Mouse (Mus musculus): ENCODE measurements around the gene Ttc28.

The Ttc28 gene

DNA sequence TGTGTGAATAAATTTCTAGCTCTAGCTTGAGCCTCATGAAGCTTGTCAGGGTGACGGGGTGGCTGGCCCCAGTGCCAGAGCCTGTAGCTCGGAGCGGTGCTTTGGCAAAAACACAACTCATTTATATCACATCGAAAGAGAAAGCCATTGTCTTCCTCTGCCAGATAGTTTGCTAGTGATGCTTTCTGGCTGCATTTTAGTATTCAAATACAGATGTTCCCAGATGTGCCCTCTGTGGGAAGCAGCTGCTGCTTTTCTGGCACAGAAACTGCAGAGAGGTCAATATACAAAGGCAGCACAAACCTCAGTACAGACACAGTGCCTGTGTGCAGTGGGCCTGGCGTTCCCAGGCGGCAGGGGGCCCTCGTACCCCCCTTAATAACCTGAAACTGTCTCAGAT lies 300.0 kb downstream of the Ttc28 start:
- DNase-seq, result no peak

DNA sequence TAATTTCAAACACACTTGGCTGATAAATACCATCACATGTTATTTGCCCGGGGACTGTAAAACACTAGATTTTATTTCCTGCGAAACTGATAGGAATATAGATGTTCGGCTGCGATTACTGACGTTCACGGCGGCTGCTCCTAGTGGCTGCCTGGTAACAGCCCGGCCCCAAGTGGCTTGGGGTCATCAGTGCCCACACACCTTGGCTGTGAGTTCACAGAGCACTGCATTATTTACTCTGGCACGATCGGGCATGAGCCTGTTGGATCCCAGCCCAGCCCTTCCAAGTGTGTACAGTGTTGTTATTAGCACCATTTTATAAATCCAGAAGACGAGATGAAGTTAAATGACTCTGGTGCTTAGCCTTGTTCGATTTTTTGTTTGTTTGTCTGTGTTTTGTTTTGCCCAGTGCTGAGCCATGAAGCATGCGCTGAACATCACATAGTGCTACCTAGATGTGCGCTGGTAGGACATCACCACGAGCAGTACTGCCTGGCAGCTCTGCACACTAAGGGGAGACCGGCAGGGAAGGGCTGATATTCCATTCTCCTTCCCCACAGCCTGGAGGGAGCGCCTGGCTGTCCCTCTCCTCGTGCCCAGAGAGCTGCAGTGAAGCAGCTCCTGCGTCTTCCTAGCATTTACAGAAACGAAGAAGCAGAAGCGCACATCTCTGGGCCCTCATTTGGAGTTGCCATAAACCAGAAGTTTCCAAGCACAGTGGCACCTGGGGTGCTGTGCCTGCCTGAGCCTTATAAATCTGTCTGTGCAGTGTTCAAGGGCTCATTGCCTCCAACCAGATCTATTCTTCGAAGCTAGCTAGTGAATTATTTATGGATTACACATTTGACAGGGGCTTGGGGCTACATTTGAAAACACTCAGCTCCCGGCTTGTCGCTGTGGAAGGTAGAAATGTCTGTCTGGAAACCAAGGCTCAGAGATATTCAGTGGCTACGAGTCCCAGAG lies 300.8 kb downstream of the Ttc28 start:
- DNase-seq, result no peak

DNA sequence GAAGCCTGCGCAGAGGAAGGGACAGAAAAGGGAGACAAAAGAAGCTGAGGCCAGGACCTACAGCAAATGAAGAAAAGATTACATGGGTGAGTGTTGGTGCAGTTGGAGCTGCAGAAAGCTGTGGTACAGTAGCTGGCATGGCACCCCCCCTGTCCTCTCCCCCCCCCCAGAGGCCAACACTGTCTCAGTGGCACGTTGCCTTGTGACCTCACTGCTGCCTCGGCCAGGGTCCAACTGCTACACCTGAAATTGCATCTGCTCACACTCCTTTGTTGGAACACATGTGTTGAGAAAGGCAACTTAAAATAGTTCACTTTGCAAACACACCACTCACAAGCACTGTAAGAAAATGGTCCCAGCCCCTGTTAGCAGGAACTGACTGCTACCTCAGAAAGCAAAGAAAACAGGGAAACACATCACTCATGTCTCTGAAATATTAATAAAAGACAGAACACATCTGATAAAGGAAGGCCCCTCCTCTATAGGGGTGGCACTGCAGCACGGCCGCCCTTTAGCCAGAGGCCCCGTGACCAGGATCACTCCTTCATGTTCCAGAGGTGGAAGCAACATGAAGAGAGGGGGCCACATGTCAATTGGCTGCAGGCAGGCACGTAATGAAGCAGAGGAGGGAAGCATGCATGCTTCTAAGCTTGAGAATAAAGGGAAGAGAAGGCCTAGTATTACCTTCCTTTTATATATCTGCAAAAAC lies 301.8 kb downstream of the Ttc28 start:
- DNase-seq, result no peak

DNA sequence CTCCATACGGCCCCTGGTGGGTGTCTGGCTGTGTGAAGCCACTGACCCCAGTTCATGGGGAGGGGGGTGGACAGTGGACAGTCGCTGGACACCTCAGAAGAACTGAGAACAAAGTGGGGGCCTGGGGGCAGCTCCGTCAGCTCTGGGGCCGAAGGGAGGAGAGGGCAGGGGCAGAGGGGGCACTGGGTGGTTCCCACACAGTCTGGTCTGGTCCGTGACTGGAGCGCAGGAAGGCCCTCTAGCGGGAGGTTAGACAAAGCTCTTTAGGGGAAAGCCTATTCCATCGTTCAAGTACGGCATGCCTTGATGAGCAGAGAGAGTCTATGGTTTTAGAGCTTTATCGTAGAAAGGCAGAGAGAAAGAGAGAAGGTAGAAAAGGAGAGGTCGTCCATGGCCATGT lies 307.0 kb downstream of the Ttc28 start:
- peak; percentile 32 for DNase-seq

DNA sequence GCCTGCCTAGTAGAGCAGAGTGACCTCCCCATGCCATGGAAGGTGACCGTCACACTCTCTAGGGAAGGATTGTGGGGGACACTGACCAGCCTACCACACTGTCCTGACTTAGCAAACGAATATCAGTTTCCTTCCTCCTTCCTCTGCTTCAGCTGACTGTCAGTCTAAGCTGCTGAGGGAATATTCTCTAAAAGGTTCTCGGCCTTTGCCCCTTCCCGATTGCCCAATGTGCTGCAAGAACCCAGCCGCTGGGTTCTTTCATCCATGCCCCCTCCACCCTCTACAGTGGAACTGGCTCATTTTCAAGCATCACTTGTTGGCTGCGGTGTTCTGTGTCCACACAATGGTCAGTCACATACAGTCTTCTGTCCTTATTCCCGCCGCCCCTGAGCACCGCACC lies 312.4 kb downstream of the Ttc28 start:
- DNase-seq, result no peak

DNA sequence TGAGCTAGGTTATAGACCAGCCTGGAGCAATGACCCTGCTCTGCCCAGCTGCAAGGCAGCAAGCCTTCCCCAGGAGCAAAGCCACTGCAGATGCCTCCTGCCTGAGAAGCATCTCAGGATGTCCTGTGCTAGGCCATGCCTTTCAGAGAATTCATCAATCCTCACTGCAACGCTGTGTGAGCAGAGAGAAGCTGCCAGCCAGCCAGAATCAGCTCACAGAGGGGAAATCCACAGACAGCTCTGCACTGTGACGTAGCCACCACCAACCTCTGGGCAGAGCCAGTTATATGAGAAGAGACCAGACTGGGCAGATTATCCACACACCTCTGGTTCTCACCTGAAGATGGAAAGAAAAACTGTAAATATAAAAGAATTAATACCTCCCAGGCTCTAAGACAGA lies 315.2 kb downstream of the Ttc28 start:
- no peak for DNase-seq

DNA sequence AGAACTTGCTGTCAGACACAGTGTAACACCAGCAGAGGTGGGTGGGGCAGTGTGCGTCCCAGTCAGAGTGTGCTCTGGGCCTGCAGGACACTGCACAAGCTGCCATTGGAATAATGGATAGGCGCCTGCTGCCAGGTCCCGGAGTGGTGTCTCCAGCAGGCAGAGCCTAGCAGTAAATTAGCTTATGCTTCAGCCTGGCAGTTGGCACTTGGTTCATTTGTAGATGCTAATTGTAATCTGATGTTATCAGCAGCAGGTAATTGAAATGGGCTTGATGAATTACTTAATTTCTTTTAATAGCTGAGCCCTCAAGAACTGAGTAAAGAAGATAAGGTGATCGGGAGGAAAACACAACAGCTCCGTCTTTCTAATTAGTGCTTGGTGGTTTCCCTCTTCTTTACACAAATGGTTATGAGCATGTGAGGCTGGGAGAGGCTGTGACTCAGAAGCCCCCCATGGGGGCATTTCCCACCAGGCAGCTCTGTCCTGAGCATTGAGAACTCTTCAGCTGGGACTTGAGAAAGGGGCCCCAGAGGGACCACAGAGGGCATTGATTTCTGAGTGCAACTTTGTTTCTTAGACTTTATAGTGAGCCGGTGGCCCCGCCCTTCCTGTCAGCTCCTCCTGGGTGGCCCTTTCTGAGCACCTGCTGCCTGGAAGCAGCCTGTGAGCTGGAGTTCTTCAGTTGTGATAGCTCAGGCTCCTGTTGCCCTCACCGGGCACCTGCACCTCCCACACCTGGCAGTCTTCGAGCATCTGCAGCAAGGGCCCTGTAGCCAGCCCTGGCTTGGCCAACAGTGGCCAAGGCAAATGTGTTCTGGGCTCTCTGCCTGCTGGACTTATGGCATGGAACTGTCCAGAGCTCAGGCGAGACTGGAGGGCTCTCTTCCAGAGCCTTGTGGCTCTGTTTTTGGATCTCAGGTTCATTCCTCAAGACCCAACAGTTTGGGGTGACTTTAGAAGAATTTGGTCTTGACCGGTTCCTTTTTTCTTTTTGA lies 316.2 kb downstream of the Ttc28 start:
- DNase-seq, result peak; percentile 66

DNA sequence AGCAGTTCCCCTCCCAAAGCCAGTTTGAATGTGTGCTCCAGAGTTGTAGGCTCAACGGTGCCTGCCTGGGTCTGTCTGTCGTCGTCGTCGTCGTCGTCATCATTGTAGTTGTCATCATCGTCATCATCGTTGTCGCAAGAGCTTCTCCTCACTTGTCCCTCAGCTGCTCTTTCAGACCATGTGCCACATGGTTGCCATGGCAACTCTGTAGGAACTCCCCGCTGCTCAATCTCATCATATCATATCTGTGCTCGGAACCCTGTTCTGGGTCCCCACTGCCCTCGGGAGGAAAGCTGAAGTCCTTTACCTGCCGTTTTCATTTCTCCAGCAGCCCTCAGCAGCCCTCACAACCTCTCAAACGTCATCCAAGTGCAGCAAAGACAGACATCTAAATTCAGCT lies 318.1 kb downstream of the Ttc28 start:
- no peak for DNase-seq

DNA sequence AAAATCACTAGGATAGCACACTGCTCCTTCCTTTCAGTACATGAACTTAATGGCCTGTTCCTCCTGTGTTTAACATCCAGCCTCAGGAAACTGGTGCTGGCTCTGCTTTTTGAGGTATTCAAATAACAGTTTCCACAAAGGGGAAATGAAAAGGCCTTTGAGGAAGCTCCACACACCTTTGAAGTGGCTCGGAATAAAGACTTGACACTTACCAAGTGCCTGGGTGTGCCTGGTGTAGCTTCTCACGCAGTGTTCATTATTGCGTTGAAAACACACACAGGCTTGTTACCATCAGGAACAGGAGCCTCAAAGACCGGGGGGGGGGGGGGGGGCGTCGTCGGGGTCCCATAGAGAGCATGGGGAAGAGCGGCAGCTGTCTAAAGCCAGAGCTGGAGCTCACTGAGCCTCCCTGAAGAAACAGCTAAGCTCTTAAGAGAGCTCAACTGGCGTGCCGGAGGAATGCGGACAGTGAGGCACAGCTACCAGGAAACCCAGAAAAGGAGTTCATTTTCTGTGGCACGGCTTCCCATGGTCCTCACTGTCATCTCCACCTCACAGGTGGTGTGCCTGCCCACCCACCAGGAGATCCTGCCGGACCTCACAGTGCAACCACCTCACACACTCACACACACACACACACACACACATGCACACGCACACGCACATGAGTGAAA lies 320.7 kb downstream of the Ttc28 start:
- DNase-seq, result no peak

DNA sequence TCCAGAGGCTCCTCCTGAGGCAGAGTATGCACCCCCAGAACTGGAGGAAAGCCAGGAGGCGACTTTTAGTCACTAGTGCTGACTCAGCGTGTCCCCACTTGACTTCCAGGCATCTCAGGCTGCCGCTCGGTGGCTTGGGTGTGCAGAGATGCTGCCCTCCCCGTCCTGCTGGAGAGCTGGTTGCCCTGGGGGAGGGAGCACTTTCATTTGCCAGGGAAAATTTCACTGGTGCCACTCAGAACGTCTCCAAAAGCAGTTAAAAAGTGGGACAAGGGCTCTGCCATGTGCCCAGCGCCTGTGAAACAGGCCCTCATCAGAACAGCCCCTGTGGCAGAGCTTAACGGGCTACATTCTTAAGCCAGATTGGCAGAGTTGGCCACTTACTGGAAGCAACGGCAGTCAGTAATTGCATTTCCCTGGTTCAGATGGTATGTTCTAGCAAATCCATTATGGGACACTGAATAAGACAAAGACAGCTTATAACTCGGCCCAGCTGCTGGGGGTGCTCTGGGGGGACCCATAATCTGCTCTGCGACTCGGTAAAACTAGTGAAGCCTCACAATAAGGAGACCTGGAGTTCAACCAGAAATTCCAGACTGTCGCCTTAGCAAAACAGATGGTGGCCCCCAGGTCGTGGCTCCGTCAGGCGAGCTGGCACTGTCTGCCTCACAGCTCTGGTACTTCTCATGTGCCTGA lies 321.5 kb downstream of the Ttc28 start:
- DNase-seq, result no peak

DNA sequence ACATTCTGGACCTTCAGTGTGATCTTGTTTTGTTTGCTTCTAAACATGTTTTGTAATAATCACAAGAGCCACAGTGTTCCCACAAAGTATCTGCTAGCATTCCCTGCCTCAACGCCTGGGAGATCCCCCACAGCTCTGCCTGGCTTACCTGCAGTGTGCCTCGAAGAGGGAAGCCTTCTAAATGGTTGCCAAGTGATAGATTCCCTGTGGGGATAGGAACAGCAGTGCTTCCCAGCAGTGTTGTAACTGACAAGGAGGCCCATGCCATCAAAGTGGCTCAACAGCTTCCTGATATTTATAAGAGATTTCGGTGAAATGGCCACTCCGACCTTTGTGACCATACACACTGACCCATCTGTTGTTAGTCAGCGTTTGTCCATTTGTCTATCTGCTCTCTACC lies 324.6 kb downstream of the Ttc28 start:
- no peak for DNase-seq

DNA sequence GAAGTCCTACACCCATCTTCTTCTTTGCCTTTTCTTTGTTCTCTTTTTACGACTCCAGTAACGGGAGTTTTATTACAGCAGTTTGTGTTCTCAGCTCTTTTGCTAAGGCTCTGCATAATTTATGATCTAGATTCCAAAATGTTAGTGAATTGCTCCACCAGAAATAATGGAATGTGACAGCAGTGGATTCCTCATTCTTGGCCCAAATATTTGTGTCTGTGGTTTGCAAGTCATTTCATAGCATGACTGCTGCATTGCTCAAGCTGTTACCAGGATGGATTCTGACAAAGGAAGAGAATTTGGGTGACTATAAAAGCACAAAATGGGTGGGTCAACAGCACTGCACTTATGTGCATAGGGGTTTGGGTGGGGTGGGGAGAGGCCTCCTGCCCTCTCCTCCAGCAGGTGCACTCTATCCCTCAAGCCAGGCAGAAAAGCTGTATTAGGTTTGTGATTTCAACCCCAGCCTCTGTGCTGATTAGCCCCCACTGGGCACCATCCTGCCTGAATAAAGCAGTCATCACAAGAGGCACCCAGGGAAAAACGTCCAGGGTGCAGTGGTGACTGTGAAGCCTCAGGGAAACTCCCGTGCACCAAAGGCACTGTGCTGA lies 325.5 kb downstream of the Ttc28 start:
- DNase-seq, result no peak

DNA sequence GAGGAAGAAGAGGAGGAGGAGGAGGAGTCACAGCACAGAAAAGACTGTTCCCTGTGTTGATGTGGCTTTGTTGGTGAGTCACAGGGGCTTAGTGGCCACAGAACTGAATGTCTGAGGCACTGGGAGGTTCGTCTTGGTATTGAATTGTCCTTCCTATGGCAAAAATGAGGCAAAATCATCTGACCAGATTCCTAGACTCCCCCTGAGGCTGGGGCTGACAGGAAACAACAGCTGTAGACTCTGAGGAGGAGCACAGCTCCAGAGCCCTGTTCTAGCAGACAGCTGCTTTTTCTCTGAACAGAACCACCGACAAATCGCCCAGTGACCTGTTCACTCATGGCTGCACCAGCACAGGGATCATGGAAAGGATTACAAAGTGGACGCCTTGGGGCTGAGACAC lies 326.2 kb downstream of the Ttc28 start:
- no peak for DNase-seq

DNA sequence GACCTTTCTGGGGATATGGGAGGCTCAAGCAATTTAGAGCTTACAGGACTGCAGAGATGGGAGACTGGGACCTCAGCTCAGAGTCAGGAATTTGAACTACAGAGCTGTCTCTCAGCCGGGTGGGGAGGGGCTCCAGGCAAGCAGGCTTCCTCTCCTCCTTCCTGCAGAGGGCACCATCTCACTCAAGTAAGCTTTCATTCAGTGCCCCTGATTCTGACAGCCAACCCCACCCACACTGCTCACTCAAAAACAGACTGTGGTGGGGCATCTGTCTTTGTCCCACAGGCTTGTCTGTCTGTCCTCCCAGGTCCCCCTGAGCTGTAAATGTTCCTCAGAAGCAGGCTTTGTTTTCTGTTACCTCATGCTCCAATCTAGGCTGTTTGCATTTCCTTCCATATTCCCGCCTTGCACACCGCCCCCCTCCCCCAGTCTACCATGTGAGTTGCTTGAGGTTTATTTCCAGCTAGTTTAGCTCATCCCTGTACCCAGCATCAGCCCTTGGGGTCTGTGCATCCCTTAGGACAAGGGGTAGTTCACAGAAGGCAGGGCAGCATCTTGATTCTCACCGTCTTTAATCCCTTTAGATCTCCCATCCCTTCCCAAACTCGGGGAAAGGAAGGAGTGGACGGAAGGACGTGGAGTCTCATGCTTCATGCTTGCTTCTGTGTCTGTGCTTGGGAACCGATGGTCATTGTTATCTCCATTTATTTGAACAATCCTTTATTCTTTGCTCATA lies 328.5 kb downstream of the Ttc28 start:
- DNase-seq, result peak; percentile 70

DNA sequence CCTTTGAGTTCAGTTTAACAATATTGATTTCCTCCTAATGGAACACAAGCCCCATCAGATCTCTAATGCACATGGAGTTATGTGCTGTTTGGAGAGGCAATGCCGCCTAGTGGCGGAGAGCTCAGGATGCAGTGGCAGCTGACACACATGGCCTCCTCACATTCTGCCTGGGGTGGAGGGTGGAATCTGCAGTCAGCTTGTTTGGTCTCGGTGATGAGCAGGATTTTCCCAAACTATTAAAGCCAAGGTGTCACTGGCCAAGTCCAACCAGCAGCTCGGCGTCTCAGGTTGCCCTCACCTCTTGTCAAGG lies 329.0 kb downstream of the Ttc28 start:
- peak; percentile 57 for DNase-seq

DNA sequence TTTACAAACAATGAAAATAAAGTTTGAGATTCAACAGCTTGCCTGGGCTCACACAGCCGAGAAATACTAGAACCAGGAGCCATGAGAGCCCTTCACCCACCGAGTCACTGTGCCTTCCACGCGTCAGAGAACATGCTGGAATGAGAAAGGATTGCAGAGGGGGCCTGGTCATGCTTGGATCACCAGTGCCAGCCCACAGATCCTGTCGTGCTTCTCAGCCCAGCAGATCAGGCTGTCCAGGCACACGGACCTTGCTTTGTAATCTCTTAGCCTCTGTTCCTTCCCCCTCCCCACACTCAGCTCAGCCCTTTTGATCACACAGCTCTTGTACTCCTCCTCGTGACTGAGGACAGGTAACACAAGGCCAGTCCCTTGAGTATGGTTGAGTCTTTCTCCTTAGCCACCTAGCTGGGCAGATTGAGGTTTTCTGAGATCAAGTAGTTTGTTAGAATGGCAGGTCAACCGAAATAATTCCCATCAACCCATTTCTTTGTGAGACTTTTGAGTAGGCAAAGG lies 334.4 kb downstream of the Ttc28 start:
- DNase-seq, result no peak

DNA sequence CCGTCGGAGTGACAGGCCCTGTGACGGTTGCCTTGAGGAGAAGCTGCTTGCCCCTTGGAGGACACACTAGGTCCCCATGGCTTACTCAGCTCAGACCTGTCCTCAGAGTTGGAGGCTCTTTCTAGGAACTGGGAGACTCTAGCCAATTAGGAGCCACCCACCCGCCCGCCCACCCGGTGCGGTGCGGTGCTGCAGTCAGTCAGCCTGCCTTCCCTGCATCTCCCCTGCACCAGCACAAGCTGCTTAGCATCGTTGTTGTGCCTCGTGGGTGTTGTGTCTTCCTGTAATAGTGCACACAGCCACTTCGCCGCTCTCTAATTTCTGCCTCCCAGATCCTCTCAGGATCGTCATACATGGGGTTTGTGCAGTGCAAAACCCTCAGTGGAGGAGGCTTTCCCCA lies 335.3 kb downstream of the Ttc28 start:
- DNase-seq, result no peak

DNA sequence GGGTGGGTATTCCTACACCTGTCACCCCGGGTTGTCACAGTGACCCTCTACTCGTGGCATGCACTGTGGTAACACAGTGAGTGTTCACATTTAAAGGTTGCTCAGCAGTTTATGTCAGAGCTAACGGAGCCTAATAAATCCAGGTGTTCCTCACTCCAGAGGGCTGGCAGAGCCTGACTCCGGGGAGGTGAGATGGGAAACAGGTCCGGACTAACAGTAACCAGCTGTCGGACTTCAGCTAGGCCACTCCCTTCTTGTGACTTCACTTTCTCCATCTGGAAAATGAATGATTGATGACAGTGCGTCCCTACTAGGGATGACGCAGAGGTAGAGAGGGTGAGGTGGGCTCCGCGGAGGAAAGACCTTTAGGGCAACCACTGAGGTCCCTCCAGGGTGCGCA lies 336.1 kb downstream of the Ttc28 start:
- DNase-seq, result no peak

DNA sequence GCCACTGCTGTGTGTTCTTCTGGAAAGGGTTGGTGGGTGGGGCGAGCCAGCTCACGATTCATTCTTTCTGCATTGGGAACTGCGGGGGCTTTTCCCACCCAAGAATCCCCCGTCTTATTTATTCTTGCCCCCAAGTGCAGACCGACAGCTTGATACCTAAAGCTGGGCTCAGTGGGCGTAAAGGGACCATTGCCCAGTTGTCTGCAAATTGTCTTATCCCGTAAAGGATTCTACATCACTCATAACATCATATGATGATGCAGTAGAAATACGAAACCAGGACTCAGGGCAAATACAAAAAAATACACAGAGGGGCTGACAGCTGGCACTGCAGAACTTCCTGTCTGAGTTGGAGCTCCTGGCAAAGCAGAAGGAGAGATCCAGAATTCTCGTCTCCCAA lies 336.6 kb downstream of the Ttc28 start:
- DNase-seq, result no peak

DNA sequence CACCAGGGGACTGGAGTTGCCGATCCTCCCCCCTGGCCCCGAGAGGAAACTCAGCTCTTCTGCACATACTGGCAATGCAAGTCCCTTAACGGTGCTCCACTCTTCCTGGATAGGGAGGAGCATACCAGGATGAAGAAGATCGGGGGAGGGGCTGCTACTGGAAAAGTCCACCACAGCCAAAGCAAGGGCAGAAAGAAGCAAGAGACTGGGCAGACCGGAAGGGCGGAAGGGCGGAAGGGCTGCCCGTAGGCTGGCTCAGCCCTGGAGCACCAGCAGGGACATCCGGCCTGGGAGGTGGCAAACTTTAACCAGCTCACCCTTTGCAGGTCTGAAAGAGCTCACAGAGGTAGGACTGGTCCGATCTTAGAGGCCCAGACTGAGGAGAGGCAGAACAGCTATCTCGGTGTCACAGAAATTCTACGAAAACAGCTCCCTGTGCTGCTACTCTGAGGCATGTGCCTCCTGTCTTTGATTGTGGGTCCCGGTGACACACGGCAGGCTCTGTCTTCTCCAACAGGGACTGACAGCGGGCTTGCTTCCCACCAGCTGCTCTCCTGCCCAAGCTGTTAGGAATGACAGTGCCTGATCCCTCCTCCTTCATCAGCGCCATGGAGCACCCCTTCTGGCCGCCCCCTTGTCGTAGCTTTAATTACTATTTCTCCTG lies 338.0 kb downstream of the Ttc28 start:
- DNase-seq, result no peak

Measured in thymus, postnatal 14 days (tissue).